Comparison of ENCODE assay signal across 7 mouse cellular contexts in genomic region chr8:95080381-95081341, GRCm38 (mm10). TPM values are rescaled to one million over a fixed set of nuclear protein-coding genes. Genes with fewer than 3 reads are reported as not detected.
DNase-seq lines count a peak whose midpoint lies in the region; ATAC-seq and TF ChIP-seq lines count a peak whose summit lies in the region.

TSS of gene Katnb1 (plus strand) at chr8:95081186.

- peaks cover 31% of the 10 kb centered on the region for H3K36me3 ChIP-seq in embryonic facial prominence, embryonic 10.5 days (replicated peaks)
- peaks cover 16% of the 10 kb centered on the region; the same call in 1 of the 2 replicates for H3K36me3 ChIP-seq in intestine, postnatal 0 days (ENCODE audit: control insufficient read depth, insufficient read depth)
- H3K36me3 ChIP-seq in midbrain, embryonic 12.5 days: peaks cover 20% of the 10 kb centered on the region
- H3K36me3 ChIP-seq in small intestine, adult 2 months (ENCODE audit: control insufficient read depth, insufficient read depth, low read length): no peaks in the 10 kb centered on the region

- under 1% methylated on average over 47 of the region's 47 CpGs for WGBS in embryonic facial prominence, embryonic 10.5 days
- under 1% methylated on average over 47 of the region's 47 CpGs for WGBS in intestine, postnatal 0 days
- under 1% methylated on average over 47 of the region's 47 CpGs for WGBS in midbrain, embryonic 12.5 days
- WGBS in small intestine, adult 2 months: under 1% methylated on average over 47 of the region's 47 CpGs

- DNase-seq in adrenal gland, postnatal 10 days: peak; percentile 96
- peak; percentile 98 for DNase-seq in embryonic facial prominence, embryonic 10.5 days (ENCODE audit: low spot score)
- DNase-seq in gonadal fat pad, adult 2 months (ENCODE audit: low read depth): peak; percentile 99
- peak; percentile 98 for DNase-seq in left cerebral cortex, postnatal 4 days

- intact Hi-C loops in left cerebral cortex, postnatal 4 days (cut with DNase I): no loop called here

- H3K9me3 ChIP-seq in embryonic facial prominence, embryonic 10.5 days: no peaks in the 10 kb centered on the region
- H3K9me3 ChIP-seq in intestine, postnatal 0 days (ENCODE audit: control insufficient read depth): no peaks in the 10 kb centered on the region
- no peaks in the 10 kb centered on the region for H3K9me3 ChIP-seq in midbrain, embryonic 12.5 days

- H3K9ac ChIP-seq in intestine, postnatal 0 days (ENCODE audit: low read depth, low read length): peak within 1 kb of the TSS; percentile 69
- H3K9ac ChIP-seq in midbrain, embryonic 12.5 days (replicated peaks): peak within 1 kb of the TSS; percentile 82

- peak within 1 kb of the TSS; percentile 86 for H3K4me3 ChIP-seq in embryonic facial prominence, embryonic 10.5 days
- H3K4me3 ChIP-seq in intestine, postnatal 0 days (ENCODE audit: low read depth, low read length): peak within 1 kb of the TSS; percentile 85
- H3K4me3 ChIP-seq in midbrain, embryonic 12.5 days: peak within 1 kb of the TSS; percentile 85
- H3K4me3 ChIP-seq in small intestine, adult 2 months (ENCODE audit: low read depth, low read length): peak within 1 kb of the TSS; percentile 98

- no peak for TF ChIP-seq CTCF in intestine, postnatal 0 days (IDR thresholded peaks at IDR 0.05; ENCODE audit: low read depth)
- no peak for TF ChIP-seq CTCF in small intestine, adult 2 months (IDR thresholded peaks at IDR 0.05; ENCODE audit: extremely low read depth, insufficient read length, insufficient replicate concordance, low read depth, low read length)

- ATAC-seq in intestine, postnatal 0 days: peak; percentile 97
- peak; percentile 97 for ATAC-seq in midbrain, embryonic 12.5 days (ENCODE audit: low FRiP score, low read depth)

- H3K4me2 ChIP-seq in intestine, postnatal 0 days (replicated peaks; ENCODE audit: low read depth): peak within 1 kb of the TSS; percentile 91
- peak within 1 kb of the TSS; percentile 97 for H3K4me2 ChIP-seq in midbrain, embryonic 12.5 days (replicated peaks)

- peaks cover 22% of the 10 kb centered on the region for H3K4me1 ChIP-seq in embryonic facial prominence, embryonic 10.5 days
- no peaks in the 10 kb centered on the region; the same call in 1 of the 2 replicates for H3K4me1 ChIP-seq in intestine, postnatal 0 days (replicated peaks; ENCODE audit: control insufficient read depth, insufficient read depth, low read length)
- peaks cover 19% of the 10 kb centered on the region for H3K4me1 ChIP-seq in midbrain, embryonic 12.5 days
- 0 out of 2 replicates have a peak, but pooled peaks cover 2% of the 10 kb centered on the region for H3K4me1 ChIP-seq in small intestine, adult 2 months (ENCODE audit: control insufficient read depth, insufficient read depth, insufficient read length, low read length)

- TF ChIP-seq POLR2A in small intestine, adult 2 months (IDR thresholded peaks at IDR 0.05; ENCODE audit: low read depth, low read length): no peak; the same call in 1 of the 2 replicates

- H3K27ac ChIP-seq in embryonic facial prominence, embryonic 10.5 days (replicated peaks): peak within 1 kb of the TSS; percentile 87
- H3K27ac ChIP-seq in intestine, postnatal 0 days (ENCODE audit: low read depth, low read length): peak within 1 kb of the TSS; percentile 68
- H3K27ac ChIP-seq in midbrain, embryonic 12.5 days (replicated peaks): peak within 1 kb of the TSS; percentile 68
- peak within 1 kb of the TSS; percentile 54 for H3K27ac ChIP-seq in small intestine, adult 2 months (ENCODE audit: insufficient read depth, low read depth, low read length)

- no peaks in the 10 kb centered on the region for H3K27me3 ChIP-seq in embryonic facial prominence, embryonic 10.5 days (replicated peaks; ENCODE audit: low read depth, poor library complexity, severe bottlenecking)
- H3K27me3 ChIP-seq in intestine, postnatal 0 days (replicated peaks; ENCODE audit: control insufficient read depth, insufficient read depth, low read length): no peaks in the 10 kb centered on the region
- no peaks in the 10 kb centered on the region for H3K27me3 ChIP-seq in midbrain, embryonic 12.5 days
- H3K27me3 ChIP-seq in small intestine, adult 2 months (ENCODE audit: control insufficient read depth, insufficient read depth, low read length): no peaks in the 10 kb centered on the region

RNA-seq across cellular contexts. Expression of gene Katnb1, which starts in this region (rescaled TPM):
- total RNA-seq in adrenal gland, postnatal 10 days (2021): 10 to 100 TPM in 1 of 2 experiments, 1 to 10 TPM in 1; 9.4 to 16.1 TPM
- 30.5 and 33.3 TPM in 2 replicates for polyA plus RNA-seq in embryonic facial prominence, embryonic 10.5 days (2016; fragmentation: Nextera tagmentation; extraction: Ambion mirVana)
- polyA plus RNA-seq in gonadal fat pad, adult 2 months (2012; rRNA removed): 20.0 TPM in 2 replicates
- polyA plus RNA-seq in intestine, postnatal 0 days (2015; fragmentation: Nextera tagmentation; extraction: Ambion mirVana): 12.7 and 14.2 TPM in 2 replicates
- 10 to 100 TPM; 49.9 to 52.4 TPM for total RNA-seq in left cerebral cortex, postnatal 4 days (2021)
- polyA plus RNA-seq in midbrain, embryonic 12.5 days (2016; fragmentation: Nextera tagmentation; extraction: Ambion mirVana): 35.6 and 40.8 TPM in 2 replicates
- 7.9 and 17.7 TPM in 2 replicates for polyA plus RNA-seq in small intestine, adult 2 months (2012; rRNA removed)

Comparison
In these comparisons a context has a peak if more than half of its experiments do, and no peak if none do; other contexts are left out.
1. Peak in every context shown above with its lines: DNase-seq, ATAC-seq, H3K4me3 ChIP-seq and H3K27ac ChIP-seq.